Mouse (Mus musculus) C2C12 (cell line): ENCODE measurements at regions not wholly inside any gene's neighbourhood (a gene's known extent, or its start where the extent isn't known, plus 50 kb on each side); places are given as distances from the start of the nearest gene placed in this dataset.

Source experiments
- H3K27me3 ChIP-seq: one replicate; pipeline ENCODE4 v1.6.1; 2011; ENCODE audit not compliant: control insufficient read depth, insufficient read depth, insufficient read length
- H3K36me3 ChIP-seq: one replicate; pipeline ENCODE4 v1.6.1; 2011; ENCODE audit not compliant: control insufficient read depth, insufficient read depth
- H3K4me3 ChIP-seq: one replicate; pipeline ENCODE4 v1.5.1; 2011; ENCODE audit warnings: mild to moderate bottlenecking, control low read depth; ENCODE audit not compliant: poor library complexity, insufficient read depth, severe bottlenecking
- H3K79me2 ChIP-seq: one replicate; pipeline ENCODE4 v1.6.1; 2011; ENCODE audit not compliant: control insufficient read depth, insufficient read depth
- H3K79me3 ChIP-seq: one replicate; pipeline ENCODE4 v1.6.1; 2011; ENCODE audit warnings: low read depth, control low read depth
- H3ac ChIP-seq: one replicate; pipeline ENCODE3; 2011; ENCODE audit warnings: low read depth; ENCODE audit not compliant: control insufficient read depth, insufficient read length
- CEBPB ChIP-seq: IDR thresholded peaks from one replicate; pipeline ENCODE4 v1.6.1; 2011; ENCODE audit warnings: low read depth, mild to moderate bottlenecking, control low read depth, moderate library complexity
- CTCF ChIP-seq: IDR thresholded peaks from one replicate; pipeline ENCODE4 v1.5.1; 2011; ENCODE audit not compliant: control insufficient read depth, insufficient read depth, insufficient read length
- FOSL1 ChIP-seq: IDR thresholded peaks from one replicate; pipeline ENCODE4 v1.8.0; 2011; ENCODE audit warnings: mild to moderate bottlenecking, low read length; ENCODE audit not compliant: poor library complexity, insufficient read depth, severe bottlenecking
- MAX ChIP-seq: IDR thresholded peaks from one replicate; pipeline ENCODE4 v1.6.1; 2011; ENCODE audit warnings: mild to moderate bottlenecking, control low read depth
- MYOD1 ChIP-seq: IDR thresholded peaks from one replicate; pipeline ENCODE4 v1.6.1; 2011; ENCODE audit warnings: low read depth; ENCODE audit not compliant: control insufficient read depth, insufficient read length
- MYOG ChIP-seq: IDR thresholded peaks from one replicate; pipeline ENCODE4 v1.6.1; 2011; ENCODE audit not compliant: control insufficient read depth, insufficient read length; ENCODE audit errors: extremely low read depth
- USF1 ChIP-seq: IDR thresholded peaks from one replicate; pipeline ENCODE4 v1.6.1; 2011; ENCODE audit warnings: low read depth, mild to moderate bottlenecking, control low read depth, moderate library complexity

DNA sequence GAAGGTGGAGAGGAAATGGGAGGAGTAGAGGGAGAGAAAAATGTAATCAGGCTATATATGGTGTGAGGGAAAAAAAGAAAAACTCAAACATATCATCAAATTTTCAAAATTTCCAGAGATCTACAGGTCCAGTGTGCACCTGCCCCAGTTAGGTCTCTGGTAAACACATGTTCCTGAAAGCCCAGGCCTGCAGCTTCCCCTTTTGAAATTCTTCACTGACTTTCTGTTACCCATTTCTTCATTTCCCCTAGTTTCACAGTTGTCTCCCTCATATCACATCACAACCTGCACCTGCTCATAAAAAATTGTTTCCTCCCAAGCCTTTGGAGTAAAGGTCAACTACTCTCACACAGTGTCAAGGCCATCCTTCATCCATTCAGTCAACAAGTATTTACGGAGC is 236.9 kb upstream of the Ldb2 start:
- TF ChIP-seq CTCF (no peak), MYOG (no peak), FOSL1 (no peak), MAX (no peak), MYOD1 (no peak), USF1 (no peak), CEBPB (no peak)
- no peak overlapping the region for H3ac ChIP-seq
- H3K79me2 ChIP-seq = no peaks in the 10 kb centered on the region
- H3K79me3 ChIP-seq = no peaks in the 10 kb centered on the region
- H3K4me3 ChIP-seq = no peak overlapping the region
- no peaks in the 10 kb centered on the region for H3K27me3 ChIP-seq
- H3K36me3 ChIP-seq = no peaks in the 10 kb centered on the region

GRCm38 (mm10) chr5:45033146-45033545 is 233.7 kb upstream of the Ldb2 start:
- H3K79me2 ChIP-seq = no peaks in the 10 kb centered on the region
- H3K4me3 ChIP-seq = no peak overlapping the region
- no peaks in the 10 kb centered on the region for H3K27me3 ChIP-seq
- TF ChIP-seq MYOD1 = no peak
- no peak for TF ChIP-seq CEBPB
- TF ChIP-seq USF1 = no peak
- no peak for TF ChIP-seq MAX
- TF ChIP-seq CTCF = no peak
- TF ChIP-seq FOSL1 = no peak
- TF ChIP-seq MYOG = no peak
- no peaks in the 10 kb centered on the region for H3K36me3 ChIP-seq
- no peaks in the 10 kb centered on the region for H3K79me3 ChIP-seq
- no peak overlapping the region for H3ac ChIP-seq

DNA sequence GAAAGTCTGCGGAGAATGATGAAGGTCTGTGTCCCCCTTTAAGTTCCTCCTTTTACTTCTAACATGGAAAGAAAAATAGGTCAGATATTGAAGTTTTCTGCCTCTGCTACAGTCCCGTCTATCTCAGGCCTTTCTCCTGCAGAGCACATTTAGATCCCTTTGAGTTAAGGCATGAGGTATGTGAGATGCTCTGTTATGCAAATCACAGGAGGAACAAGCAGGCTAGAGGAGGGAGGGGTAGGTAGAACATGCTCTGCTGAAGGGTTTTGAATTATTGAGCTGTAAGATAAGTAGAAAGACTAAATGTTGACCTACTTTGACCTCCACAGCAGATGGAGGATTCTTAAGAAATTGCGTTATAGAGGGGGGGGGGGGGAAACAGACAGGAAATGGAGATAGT is 228.4 kb upstream of the Ldb2 start:
- Histone ChIP-seq H3K79me2 (no peaks in the 10 kb centered on the region), H3K27me3 (no peaks in the 10 kb centered on the region), H3ac (no peak overlapping the region), H3K79me3 (no peaks in the 10 kb centered on the region), H3K4me3 (no peak overlapping the region), H3K36me3 (no peaks in the 10 kb centered on the region)
- TF ChIP-seq MYOD1 (no peak), USF1 (no peak), CEBPB (no peak), MYOG (no peak), CTCF (no peak), FOSL1 (no peak), MAX (no peak)

GRCm38 (mm10) chr5:45025383-45025782 is 225.9 kb upstream of the Ldb2 start:
- TF ChIP-seq MYOG = no peak
- TF ChIP-seq MYOD1 = no peak
- no peak for TF ChIP-seq USF1
- no peak for TF ChIP-seq FOSL1
- TF ChIP-seq CEBPB = no peak
- TF ChIP-seq MAX = no peak
- H3K36me3 ChIP-seq = no peaks in the 10 kb centered on the region
- H3K27me3 ChIP-seq = no peaks in the 10 kb centered on the region
- H3K79me3 ChIP-seq = no peaks in the 10 kb centered on the region
- H3K79me2 ChIP-seq = no peaks in the 10 kb centered on the region
- H3K4me3 ChIP-seq = no peak overlapping the region
- no peak overlapping the region for H3ac ChIP-seq

DNA sequence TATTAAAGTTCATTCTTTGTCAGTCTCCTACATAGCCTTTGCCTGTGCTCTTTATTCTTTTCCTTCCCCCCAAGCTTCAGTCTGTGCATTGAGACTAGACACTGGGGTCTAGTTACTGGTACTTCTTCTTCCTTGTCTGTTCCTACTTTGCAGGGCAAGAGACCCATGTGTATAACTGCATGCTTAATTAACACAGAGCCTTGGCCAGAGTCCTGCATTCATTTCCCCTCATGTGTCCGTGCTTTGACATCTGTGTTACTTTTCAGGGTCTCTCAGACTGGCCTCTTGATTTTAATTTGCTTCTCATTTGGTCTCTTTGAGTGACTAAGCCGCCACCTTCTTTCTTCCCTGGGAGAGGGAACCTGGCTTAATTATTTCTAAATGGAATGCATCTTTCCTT is 208.4 kb upstream of the Ldb2 start:
- Histone ChIP-seq H3ac (no peak overlapping the region), H3K36me3 (no peaks in the 10 kb centered on the region), H3K27me3 (no peaks in the 10 kb centered on the region), H3K79me2 (no peaks in the 10 kb centered on the region), H3K4me3 (no peak overlapping the region), H3K79me3 (no peaks in the 10 kb centered on the region)
- TF ChIP-seq CEBPB (no peak), CTCF (no peak), MYOD1 (no peak)

GRCm38 (mm10) chr5:45000996-45001395 is 201.5 kb upstream of the Ldb2 start:
- Histone ChIP-seq H3ac (no peak overlapping the region), H3K27me3 (no peaks in the 10 kb centered on the region), H3K36me3 (no peaks in the 10 kb centered on the region), H3K4me3 (no peak overlapping the region), H3K79me3 (no peaks in the 10 kb centered on the region), H3K79me2 (no peaks in the 10 kb centered on the region)
- no peak for TF ChIP-seq MAX
- no peak for TF ChIP-seq MYOG
- no peak for TF ChIP-seq USF1

GRCm38 (mm10) chr5:44999032-44999431 is 199.6 kb upstream of the Ldb2 start:
- Histone ChIP-seq H3K36me3 (no peaks in the 10 kb centered on the region), H3K27me3 (no peaks in the 10 kb centered on the region), H3K79me2 (no peaks in the 10 kb centered on the region), H3K4me3 (no peak overlapping the region), H3ac (no peak overlapping the region), H3K79me3 (no peaks in the 10 kb centered on the region)
- TF ChIP-seq CEBPB (no peak), CTCF (no peak), MYOG (no peak), MYOD1 (no peak), USF1 (no peak), MAX (no peak), FOSL1 (no peak)
